Mouse (Mus musculus) lung, adult 18-20 months (tissue): ENCODE data around the gene Chd2.

ENCODE experiments used
- DNase-seq, 2 experiments: peaks; one replicate each; pipeline ENCODE4 v3.0.0; 2022; ENCODE audit warnings: mixed read lengths in 2 of 2

Chd2 gene

DNA sequence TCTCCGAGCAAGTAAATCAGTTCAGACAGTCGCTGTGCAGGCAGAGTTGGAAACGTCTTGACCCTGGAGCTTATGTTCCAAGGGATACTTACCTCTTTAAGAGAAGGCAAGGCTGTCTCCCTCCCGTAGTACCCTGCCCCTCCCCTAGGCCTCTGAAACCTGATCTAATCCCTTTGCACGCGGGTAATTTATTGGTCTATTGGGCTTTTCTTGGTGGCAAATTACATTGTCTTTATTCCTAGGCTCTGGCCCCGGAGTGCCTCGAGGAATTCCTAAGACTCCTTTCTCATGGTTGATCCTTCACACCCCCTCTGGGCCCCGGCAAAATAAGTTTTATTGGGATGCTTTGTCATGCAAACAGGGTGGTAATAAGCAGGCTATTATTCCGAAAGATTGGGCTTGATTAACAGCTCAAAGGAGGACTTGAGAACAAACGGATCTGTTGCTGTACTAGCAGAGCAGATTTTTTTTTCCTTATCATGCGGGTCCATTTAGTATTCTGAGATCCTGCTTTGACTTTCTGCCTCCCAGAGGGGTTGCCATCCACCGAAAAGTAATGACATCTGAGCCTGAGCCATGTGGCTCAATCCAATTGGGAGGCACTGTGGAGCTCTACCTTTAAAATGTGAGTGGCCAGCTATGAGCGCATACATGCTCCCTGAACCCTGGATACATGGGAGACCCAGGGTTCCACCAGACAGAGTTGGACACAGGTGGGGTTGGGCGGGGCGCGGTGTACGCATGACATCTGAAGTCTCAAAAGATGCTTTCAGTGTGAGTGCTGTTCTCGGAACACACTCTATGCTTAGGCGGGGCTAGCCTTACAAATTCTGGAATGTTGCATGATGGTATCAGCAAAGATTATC lies 141.3 kb downstream of the Chd2 start:
- peak in 1 of 2 experiments; percentile 37 for DNase-seq

DNA sequence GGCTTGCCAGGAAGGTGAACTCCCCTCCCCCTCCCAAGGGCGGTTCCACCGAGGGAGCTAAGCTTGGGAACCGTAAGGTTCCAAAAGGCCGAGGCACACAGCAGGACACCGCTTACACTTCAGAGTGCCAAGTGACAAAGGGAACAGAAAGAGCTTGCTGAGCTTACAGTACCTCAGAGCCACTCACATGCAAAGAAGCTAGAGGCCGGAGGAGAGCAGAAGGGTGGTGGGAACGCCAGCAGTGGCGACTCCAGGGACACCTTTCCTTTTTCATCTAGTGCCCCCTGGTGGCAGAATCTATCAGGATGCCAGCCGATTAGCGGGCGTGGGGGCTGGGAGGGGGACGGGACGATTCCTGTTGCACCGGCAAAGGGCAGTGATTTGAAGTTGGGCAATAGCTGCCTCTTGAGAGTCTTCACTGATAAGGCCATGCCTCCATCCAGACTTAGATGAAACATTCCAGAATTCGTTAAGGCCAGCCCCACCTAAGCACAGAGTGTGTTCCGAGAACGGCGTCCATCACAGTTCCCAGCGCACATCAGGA lies 142.1 kb downstream of the Chd2 start:
- DNase-seq = peak; percentile 81 to 89

DNA sequence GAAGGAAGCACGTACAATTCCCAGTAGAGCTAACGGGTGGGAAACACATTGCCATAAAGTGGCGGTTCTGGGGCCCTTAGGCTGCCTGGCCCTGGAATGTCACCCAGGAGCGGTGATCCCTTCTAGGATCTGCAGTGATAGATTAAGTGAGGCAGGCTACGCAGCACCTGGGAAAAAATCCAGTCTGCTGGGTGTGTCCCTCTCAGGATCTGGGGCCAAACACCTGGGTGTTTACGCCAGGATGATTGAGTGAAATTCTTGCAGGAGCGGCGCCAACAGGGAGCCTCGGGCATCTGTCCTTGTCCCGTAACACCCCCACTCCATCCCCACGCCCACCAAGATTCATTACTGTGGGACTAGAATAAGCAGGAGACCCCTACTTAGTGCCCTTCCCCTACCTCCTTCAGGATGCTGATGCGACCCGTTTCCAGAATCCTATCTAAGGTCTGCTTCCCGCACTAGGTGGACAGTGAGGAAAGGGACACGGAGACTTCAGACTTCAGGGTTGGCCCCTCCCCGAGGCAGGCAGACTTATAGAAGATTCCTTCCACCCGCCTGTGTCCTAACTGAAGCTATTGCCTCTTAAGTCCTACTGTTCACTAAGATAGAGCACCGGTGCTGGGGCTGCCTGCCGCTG lies 142.7 kb downstream of the Chd2 start:
- peak in 1 of 2 experiments; percentile 51 for DNase-seq

DNA sequence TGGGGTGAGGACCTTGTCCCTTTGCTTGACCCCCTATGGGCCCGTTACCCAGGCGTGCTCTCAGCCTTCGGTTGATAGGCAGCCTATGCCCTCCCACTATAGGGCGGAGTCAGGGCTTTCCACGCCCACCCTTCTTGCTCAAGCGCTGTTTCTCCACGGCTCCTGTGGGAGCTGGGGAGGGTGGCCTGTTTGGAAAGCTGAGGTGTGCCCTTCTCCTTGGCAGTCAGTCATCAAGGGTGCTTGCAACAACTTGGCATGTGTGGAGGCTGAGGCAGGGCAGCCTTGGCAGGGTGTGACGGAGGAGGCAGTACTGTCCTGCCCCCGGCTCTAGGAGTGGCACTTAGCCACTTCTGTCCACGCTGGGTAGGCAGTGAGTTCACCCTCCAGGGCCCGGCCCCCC lies 143.3 kb downstream of the Chd2 start:
- peak; percentile 92 to 95 for DNase-seq

DNA sequence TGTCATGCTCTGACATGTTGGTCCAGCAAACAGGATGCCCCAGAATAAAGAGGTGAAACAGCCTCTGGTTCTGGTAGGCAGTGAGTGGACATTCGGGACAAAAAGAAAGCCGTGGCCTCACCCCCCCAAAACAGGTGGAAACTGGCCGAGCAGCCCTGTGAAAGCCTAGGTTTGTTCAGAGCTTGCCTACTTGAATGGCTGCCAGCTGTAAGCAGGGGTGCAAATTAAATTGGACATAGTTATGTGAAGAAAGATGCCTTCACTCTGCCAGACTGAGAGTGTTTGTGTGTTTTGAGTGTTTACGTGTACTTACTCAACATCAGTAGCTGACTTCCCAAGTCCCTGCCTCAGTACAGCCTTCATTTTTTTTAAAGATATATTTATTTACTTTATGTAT lies 147.6 kb downstream of the Chd2 start:
- DNase-seq = peak in 1 of 2 experiments; percentile 58

DNA sequence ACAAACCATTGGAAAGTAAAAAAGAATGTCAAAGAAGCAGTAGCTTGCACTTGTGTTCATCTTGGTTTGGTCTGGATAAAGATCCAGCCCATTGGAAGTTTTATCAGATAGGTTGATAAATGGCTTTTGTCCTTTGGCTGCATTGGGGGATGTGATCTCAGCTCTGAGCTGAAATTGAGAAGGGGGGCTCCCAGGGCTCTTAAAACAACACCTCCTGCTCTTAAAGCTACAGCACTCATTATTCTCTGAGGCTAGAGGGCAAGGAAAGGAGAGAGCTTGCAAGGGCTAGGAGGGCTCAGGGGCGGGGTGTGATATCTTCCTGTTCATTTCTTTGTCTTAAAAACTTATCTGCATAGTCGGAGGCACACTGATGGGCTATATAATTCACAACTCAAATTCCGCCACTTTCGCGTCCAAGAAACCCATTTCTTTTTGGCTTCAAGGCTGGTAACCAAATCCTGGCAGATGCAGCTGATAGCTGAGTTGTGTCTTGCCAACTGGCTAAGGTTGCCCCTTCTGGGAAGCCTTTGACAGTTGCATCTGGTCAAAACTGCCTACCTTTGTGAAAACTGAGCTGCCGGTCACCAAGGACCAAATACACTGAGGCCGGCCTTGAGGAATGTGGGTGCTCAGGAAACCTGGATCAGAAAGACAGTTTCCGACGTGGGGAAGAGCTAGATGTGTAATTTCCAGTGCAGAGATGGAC lies 148.2 kb downstream of the Chd2 start:
- no peak for DNase-seq

DNA sequence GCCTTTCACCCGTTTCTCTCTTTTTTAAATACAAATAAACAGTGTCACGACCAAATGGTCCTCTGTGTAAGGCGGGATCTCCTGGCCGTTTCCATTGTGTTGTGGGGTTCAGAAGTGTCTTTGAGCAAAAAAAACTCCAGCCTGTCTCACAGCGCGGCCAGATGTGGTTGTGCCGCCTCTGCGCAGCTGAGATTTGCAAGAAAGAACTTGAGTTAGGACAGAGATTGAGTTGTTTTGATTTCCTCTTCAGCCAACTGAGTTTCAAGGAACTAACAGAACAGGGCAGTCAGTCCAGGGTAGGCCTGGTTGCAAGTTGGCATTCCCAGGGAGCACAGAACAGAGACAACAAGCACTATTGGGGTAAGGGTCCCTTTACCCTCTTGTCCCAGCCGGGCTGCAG lies 149.3 kb downstream of the Chd2 start:
- no peak for DNase-seq

DNA sequence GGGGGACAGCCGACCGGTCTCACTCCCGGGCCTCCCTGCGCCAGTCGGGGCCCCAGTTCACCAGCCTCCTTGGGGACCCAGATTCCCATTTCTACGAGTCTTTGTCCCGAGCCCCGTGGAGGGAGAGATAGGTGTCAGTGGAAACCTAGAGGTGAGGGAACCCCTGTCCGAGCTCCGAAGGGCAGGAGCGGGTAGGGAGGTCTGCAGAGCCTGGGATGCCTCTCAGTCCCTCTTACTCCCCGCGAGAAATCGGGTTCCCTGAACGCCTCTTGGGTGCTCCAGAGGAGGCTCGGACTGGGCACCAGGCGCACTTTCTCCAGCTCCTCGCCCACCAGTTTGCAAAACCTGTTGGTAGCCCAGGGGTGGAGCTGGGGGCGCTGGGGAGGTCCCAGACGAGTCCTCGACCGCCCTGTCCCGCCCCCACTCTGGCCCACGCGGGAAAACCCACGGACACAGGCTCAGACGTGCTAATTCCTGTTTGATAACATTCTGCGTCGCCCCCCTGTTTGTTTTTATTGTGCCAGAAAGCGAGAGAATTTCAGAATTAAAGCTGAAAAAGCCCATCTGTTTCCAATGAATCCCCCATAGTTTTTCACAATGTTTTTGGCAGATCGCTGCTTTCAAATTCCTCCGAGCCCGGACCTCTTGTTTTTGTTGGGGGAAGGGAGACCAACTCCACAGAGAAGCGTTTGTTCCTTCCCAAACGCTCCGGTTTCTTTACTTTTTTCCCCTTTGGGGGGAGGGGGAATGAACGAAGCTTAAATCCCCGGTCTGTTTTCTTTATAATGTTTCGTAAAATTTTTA lies 149.9 kb downstream of the Chd2 start:
- peak; percentile 53 to 61 for DNase-seq

DNA sequence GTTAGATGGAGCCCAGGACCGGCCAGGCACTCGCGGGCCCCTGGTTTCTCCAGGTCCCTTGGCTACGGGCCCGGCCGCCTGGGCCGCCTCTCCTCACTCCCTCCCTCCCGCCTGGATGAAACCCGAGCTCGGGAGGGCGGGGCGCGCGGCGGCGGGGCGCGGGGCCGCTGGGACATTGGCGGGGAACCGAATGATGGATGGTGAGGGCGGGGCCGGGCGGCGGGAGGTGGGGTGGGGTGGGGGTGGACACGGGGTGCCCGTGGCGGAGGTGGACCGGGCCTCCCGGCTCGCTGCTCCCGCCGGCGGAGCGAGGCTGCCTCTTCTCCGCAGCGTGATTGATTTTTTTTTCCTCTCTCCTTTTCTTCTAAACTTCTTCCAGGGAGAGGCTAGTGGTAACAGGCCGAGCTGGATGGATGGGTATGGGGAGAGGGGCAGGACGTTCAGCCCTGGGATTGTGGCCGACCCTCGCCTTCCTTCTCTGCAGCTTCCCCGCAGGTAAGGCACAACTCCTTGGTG lies 150.6 kb downstream of the Chd2 start:
- DNase-seq = peak; percentile 92 to 95

DNA sequence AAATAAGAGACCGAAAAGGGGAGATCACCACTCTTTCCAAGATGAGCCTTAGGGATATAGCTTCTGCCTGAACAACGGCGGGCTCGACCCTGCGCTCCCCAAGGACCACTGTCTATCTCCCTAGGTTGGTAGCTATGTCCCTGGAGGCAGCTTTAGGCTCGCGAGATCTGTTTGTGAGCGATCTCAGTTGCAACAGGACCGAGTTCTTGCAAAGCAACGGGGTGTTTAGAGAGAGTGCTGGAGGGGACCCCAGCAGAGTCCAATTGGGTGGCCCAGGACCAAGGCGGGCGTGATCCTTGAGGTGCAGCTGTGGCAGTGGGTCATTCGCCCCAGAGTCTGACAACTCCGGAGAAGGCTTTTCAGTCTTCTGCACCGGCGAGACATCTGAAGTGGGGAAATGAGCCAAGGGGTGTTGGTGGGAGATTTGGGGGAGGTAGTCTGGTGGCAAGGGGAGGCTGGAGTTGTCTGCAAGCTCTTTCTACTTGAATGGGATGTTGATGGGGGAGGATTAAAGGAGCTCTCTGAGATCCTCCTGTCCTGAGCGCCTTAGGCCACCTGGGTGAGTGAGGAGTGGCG lies 151.1 kb downstream of the Chd2 start:
- DNase-seq = no peak

DNA sequence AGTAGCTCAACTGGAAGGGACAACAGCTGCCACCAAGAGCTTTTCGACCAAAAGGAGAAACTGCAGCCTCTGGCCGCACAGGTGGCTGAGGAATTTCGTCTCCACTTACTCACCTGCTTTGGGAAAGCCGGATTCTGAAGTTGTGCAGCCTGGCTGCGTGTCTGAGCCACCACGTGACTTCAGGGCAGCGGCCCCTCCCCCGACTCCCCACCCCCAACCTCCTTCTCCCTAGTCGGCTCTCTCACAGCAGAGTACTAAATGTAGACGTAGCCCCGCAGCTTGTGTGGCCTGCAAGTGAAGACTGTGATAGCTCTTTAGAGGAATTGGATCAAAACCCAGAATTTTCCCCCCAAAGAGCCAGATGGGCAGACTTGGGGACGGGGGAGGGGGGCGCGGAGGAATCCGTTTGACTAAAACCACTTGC lies 151.7 kb downstream of the Chd2 start:
- DNase-seq = peak; percentile 44 to 67

DNA sequence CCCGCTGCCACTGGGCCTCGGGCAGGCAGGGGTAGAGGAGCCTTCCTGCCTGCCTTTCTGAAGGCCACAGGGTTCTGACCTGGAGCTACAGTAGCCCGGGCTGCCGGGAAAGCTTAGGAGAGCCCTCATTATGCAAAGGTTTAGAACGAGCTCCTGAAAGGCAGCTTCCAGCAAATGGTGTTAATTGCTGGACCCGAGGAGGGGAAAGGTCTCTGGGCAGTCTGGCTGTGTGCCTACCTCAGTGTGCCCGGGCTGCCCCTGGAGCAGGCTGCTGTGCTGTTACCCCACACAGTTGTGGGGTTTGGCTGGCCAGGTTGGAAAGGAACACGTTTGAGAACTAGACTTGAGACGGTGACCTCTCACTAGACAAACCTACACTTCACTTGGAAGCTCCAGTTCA lies 152.2 kb downstream of the Chd2 start:
- DNase-seq = no peak

DNA sequence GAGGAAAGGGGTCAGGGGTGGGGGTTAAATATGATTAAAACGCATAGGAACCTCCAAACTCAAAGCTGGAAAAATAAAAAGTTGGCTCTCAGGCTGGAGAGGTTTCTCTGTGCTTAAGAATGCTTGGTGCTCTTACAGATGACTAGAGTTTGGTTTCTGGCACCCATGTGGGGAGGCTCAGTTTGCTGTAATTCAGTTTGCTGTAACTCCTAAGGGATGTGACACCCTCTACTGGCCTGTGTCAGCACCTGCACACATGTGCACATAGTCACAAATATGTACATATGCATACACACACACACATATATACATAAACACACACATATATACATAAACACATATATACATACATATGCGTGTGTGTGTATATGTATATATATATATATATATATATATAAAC lies 152.8 kb downstream of the Chd2 start:
- no peak for DNase-seq

DNA sequence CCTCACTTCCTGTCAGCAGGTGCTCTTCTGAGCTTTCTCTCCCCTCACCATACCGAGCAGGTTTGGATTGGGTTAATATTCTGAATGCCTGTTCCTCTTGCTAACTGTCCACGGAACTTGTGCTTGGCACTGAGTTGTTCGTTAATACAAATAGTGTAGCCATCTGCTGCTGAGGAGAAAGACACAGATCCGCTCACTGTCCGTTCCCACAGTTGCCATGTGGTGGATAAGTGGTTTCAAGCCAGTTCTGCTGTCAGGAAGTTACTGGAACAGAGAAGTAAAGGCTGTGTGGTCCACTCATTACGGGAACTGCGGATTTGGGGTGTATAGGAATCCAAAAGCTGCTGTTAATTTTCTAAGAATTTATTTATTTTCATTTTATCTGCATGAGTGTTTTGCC lies 158.8 kb downstream of the Chd2 start:
- DNase-seq = no peak

DNA sequence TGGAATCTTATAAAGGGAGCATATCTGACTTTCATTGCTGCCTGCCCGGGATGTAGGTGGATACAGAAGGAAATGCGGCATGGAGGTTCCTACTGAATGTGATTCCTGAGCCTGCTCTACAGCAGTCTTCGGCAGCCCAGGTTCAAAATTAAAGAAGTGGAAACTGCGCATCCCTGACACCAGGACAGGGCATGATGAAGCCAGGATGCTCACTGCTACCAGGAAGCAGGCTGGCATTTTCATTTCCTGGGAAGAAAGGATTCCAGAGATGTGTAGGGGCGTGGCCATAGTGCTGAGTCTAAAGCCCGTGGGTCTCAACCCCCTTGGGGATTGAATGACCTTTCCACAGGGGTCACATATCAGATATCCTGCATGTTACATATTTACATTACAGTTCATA lies 163.6 kb downstream of the Chd2 start:
- DNase-seq = no peak

DNA sequence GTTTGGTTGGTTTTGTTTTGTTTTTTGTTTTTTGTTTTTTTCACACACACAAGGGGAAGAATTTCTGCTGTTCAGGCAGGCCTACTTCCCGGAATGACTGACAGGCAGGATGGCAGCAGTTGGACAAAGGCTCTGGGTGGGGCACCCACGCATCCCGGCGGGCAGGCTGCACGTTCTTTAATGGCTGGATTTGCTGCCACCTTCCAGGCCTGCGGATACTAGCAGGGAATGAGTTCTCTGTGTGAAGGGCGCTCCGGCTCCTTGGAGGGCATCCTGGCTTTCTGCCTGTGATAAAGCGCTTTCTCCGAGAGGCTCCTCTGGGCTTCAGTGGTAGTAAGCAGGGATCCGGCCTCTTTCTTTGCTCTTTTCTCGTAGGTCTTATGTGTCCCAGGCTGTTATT lies 164.3 kb downstream of the Chd2 start:
- no peak for DNase-seq
